Mouse (Mus musculus): ENCODE measurements around the gene Hmgb1.
A peak's percentile ranks its signal among the peaks of the same experiment; 100 is the strongest.
"Not testable (repeated sequence)": the region's sequence is repeated elsewhere in the genome, so short reads cannot be mapped to it uniquely, and the experiment has no call there.

The Hmgb1 gene

DNA sequence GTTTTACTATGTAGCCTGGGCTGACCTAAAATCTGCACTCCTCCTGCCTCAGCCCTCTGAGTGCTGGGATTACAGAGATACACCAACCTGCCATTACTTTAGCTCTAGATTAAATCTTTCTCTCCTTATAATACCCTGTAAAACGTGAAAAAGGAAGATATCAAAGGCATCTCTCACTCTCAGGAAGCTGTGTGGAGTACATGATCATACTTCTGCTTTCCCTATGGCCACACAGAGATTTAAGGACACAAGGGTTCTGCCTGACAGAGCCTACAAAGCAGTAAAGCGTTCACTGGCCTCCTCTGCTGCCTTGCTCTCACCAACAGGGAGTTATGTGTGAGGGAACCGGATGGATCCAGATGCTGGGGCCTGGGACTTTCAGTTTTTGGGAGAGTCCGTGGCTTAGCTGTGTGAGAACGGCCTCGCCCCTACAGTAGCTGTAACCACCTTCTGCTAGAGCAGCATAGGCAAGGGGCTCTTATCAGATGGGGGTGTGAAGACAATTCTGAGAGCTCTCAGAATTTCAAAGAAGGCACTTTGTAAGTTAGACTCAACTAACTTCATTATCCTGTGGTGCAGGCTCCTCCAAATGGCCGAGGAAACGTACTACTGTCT lies 36.8 kb downstream of the Hmgb1 start:
- DNase-seq (ENCODE audit: low spot score): no peak

DNA sequence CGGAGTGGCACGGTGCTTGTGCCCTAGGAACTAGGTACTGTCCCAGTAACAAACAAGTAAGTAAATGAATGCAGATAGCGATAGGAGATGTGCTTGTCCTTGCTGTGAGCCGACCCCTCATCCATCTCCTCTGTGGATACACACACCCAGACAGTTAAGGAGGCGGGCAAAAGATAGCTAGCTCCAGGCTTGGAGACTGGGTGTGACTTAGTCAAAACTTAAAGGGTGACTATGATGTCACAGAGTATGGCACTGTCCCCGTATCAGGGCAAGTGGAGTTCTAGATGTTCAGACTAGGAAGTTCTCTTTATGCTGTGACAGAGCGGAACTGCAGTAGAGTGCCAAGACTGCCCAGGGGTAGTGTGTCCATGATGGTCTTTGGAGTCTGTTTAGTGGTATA lies 37.6 kb downstream of the Hmgb1 start:
- no peak for DNase-seq (ENCODE audit: low spot score)

DNA sequence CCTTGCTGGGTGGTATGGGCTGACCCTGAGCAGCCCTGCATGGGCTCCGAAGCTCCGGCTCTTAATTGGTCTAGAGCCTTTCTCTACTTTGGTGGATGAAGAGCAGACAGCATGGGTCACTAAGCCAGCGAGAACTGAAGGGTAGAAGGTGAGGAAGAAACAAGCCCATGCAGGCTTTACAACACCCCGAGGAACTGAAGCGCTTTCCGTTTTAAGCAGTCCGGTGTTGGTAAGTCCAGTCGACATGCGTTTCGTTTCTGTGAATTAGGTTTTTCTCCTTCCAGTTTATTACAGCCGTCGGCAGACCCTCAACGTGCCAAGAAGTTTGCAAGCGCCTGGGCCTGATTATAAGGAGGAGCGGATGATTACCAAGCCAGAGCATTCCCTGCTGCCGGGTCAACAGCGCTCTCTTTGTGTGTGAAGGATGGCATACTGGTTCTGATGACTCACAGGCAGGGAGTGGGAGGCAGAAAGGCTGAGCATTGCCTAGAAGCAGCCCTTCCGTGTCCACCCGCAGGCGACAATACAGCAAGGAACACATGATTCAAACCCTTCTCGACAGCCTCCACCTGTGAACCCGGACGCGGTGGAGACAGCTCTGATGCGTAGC lies 40.4 kb downstream of the Hmgb1 start:
- DNase-seq (ENCODE audit: low spot score): no peak

DNA sequence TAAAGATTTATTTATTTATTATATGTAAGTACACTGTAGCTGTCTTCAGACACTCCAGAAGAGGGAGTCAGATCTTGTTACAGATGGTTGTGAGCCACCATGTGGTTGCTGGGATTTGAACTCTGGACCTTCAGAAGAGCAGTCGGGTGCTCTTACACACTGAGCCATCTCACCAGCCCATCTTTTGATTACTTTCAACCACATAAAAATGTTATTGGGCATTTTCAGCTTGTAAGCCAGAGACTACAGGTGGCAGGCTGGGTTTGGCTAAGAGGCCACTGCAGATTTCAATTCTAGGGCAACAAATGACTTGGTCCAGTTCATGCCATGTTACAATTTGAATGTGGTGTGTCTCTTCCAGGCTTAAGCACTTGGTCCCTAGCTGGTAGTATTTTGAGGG lies 43.1 kb downstream of the Hmgb1 start:
- not testable (repeated sequence) for DNase-seq (ENCODE audit: low spot score)

DNA sequence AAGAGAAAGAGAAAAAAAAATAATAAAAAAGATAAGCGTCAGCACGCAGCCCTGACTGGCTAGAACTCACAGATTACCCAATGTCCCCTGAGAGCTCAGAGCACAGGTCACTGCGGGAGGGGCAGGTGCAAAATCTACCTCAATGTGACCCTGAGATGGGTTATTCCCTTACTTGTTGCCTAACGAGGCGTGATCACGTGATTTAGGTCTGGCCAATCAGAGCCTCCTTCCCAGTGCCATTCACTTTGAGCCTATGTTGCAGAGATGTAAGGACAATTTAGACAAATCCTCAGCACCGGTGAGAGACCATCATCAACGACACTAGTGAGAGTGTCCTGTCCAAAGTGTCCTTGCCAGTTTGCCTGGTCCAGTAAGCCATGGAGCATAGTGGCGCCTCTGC lies 44.0 kb downstream of the Hmgb1 start:
- no peak for DNase-seq (ENCODE audit: low spot score)

DNA sequence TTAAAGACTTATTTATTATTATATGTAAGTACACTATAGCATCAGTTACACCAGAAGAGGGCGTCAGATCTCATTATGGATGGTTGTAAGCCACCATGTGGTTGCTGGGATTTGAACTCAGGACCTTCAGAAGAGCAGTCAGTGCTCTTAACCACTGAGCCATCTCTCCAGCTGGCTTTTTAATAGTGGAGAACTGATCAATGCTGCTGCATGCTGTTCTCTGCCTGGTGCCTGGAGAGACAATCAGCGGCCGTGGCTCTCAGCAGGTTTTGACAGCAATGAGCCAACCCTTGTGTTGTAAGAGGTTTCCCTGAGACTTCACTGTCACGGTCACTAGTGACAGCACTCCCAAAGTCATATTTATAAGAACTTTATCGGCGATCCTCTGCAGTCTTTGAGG lies 46.2 kb downstream of the Hmgb1 start:
- DNase-seq (ENCODE audit: low spot score): not testable (repeated sequence)

DNA sequence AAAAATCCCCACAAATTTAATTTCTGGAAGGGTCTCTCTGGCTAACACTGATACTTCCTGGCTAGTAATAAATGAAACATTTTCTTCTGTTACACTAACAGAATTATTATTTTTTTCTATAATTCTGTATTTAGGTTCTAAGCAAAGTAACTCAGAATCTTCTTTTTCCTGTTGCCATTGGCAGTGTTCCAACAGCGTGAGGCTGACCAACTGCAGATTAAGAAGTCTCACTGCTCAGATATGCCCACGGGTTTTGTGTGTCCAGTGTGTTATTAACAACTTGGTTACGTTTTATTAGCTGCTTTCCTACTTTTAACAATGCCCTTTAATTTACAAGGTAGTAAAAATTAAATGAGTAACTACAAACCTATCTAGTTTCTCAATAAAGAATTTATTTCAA lies 46.8 kb downstream of the Hmgb1 start:
- DNase-seq (ENCODE audit: low spot score): peak; percentile 48

DNA sequence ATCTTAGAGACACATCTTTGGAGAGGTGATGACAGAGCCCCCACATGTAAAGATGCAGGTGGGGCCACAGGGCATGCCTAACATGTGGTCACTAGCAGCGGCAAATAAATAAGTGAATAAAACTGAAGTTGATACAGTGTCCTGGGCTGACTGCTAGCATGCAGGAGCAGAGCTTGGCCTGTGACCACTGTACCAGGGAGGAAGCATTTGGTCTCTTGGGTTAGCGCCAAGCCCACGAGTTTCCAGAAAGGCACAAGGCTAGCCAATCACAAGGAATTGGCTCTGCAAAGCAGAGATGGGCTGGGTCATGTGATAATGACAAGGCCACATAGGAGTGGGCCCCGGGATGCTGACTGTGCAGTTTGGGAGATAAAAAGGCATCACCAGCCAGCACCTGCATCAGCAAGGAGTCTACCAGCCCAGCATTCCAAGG lies 47.3 kb downstream of the Hmgb1 start:
- DNase-seq (ENCODE audit: low spot score): peak; percentile 85

DNA sequence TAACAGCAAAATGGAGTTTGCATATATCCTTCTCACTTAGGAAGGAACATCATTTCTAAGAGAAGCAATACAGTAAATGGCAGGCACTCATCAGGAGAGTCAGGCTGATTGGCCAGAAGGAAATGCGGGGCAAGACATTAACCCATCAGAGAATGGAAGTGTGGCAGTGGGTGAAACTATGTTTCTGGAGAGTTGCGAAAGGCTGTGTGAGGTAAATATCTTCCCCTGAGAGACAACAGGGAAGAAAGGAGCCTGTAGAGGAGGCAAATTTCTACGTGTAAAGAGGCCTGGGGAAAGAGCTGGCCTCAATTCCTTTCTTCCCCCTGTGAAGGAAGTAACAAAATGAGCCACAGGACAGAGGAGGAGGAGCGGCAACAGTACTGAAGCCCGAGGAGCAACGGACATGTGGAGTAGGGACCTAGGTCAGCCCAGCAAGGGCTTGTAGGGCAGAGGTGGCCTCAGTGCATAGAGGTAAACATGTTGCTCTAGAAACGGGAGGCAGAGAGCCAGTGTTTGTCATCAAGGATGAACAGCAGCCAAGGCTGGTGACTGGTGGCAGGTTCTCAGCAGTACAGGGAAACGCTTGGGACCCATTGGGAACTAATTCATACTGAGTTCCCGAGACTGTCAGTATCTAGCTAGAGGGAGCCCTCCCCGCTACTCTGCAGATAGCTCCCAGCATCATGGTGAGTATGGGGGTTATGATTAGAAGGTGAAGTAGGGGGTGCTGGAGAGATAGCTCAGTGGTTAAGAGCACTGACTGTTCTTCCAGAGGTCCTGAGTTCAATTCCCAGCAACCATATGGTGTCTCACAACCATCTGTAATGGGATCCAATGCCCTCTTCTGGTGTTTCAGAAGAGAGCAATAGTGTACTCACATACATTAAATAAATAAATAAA lies 48.6 kb downstream of the Hmgb1 start:
- DNase-seq (ENCODE audit: low spot score): no peak

DNA sequence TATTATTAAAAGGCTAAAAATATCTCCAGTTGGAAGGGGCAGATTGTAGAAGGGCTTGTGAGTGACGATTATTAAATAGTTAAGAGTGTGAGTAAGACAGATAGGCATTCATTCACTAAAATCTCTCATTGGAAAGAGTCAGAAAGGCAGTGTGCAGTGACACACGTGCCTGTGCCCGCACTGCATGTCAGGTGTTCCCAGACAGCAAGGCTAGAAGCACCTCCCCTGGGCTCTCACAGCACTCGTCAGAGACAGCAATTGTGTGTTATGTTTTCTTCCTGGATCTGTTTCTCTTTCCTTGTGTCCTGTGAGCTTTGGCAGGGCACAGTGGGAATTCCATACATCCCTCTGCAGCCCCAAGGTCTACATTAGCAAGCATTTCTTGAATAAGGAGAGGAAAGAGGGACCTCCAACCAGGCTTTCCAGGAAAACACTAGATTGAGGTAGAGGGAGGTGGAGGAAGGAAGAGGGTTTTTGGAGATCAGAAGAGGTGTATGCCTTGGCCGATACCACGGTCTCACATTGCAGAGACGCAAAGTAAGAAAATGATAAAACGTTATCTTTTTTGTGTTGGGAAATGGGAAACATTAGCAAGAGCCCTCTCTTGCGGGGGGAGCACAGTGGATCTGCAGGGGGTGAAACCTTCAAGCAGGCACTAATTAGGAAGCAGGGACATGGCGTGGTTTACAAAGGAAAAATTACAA lies 49.4 kb downstream of the Hmgb1 start:
- no peak for DNase-seq (ENCODE audit: low spot score)

DNA sequence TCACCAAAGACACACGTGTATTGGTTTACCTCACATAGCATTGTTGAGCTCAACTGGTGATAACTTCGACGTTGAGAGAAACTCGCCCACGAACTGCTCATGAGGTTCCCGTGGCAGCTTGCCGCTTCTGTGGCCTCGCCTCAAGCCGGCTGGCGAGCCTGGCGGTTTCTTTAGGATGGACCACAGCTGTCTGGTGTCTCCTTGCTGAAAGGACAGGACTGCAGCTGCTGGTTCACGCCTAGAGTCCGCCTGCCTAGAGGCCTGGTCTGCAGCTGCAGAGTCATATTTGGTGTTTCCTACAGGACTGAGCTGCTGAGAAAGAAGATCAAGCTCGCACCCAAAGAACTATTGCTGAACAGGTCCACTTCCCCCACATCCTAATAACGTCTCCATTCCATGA lies 55.8 kb downstream of the Hmgb1 start:
- DNase-seq (ENCODE audit: low spot score): no peak

DNA sequence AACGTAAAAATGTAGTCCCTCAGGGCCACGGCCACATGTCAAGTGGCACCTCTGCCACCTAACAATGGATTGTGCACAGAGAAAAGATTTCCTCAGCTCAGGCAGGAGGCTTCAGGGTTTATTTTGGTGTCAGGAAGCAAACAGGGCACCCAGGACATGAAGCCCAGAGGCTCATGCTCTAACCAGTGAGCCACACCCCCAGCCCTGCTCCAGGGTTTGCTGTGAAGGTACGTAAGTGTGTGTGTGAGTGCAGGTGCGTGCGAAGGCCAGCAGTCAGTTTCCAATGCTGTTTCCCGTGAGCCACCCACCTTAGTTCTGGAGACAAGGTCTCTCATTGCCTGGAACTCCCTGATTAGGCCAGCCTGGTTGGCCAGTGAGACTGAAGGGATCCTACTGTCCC lies 60.5 kb downstream of the Hmgb1 start:
- no peak for DNase-seq (ENCODE audit: low spot score)

DNA sequence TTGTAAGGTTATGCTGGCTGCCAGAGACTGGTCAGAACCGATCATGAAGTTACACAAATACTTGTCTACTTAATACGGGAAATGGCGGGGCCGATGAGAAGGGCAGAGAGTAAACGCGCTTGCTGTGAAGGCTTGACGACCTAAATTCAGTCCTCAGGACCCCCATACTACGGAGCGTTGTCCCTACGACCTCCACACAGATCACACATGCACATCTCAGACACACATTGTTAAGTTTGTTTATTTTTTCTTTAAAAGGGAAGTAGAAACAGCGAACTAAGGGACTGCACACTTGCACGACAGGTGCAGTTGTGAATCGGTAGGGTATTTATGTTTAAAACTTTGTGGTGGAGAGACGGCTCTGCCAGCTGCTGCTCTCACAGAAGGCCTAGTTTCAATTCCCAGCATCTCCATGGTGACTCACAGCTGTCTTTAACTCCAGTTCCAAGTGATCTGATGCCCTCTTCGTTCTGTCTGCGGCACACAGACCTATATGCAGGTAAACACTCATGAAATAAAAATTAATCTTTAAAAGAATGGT lies 64.9 kb downstream of the Hmgb1 start:
- no peak for DNase-seq (ENCODE audit: low spot score)

DNA sequence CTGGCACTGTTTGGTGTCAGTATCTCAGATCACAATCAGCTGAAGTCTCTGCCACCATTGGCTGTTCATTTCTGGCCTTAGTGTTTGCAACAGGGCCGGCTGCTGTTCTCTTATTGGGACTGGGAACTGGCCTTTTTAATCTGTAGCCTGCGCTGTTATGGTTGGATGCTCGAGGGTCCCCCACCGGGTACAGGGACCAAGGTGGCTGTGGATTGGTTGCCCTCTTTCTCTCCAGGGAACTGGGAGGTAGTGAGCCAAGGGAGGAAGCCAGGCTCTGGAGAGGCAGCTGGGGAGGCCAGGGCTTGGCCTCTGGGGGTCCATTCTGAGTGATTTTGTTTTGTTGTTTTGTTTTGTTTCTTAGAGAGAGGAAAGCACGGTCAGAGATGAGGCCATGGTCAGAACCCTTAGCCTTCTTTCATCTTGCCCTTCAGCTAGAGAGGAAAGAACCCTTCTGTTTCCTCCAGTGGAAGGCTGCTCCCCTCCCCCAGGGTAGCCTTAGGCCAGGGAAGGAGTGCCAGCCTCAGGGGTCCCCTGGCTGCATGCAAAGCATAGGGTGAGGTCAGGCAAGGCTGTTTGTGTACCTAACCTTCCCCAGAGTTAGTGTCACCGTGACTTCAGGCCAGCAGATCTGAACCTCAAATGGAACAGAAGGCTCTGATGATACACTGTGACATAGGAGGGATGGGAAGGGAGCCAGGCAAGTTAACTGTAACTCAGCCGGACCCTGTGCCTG lies 66.3 kb downstream of the Hmgb1 start:
- no peak for DNase-seq (ENCODE audit: low spot score)

DNA sequence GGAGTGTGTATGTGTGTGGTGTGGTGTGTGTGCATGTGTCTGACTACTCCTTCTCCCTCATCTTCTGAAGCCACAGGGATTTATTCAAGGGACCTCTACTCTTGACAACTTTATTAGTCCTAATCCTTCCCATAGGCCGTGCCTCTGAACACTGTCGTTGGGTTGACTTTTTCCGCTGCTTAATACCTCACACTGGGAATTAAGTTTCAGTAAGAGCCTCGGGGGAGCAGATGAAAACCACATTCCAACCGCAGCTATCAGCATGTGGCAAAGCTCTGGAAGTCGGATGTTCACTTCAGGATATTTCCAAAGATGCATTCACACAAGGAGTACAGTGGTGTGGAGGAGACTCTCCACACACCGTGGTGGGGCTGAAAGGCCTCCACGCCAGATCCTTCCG lies 69.7 kb downstream of the Hmgb1 start:
- DNase-seq (ENCODE audit: low spot score): no peak

DNA sequence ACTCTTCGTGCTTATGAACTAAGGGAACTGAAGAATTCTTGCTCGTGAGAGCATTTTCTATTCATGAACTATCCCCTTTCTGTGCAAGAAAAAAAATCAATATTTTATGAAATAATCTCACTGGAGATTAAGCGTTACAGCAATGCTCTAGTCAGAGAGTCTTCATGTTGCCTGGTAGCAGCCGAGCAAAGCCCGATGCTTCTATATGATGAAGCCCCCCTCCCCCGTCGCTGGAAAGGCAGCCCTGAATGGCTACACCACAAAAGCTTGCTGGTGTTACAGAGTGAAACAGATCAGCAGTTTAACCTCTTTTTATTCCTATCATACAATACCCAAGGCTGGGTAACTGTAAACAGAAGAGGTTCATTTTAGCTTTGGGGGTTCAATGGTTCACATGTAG lies 70.3 kb downstream of the Hmgb1 start:
- DNase-seq (ENCODE audit: low spot score): no peak

DNA sequence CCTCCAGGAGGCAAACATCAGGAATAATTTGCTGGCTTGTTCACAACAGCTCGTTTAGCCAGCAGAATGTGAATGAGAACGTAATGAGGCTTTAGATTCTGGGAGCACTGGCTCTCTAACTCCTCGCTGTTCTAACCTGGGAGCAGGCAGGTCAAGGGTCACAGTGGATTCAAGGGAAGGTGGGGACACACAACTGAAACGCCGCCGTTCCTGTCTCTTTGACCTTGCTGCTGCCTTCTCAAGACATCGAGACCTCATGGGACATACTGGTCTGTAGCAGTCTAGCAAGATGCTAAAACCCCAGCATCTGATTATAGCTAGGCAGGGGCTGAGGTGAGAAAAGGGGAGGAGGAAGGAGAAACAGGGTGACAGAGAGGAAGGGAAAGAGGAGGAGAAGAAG lies 70.8 kb downstream of the Hmgb1 start:
- DNase-seq (ENCODE audit: low spot score): no peak

DNA sequence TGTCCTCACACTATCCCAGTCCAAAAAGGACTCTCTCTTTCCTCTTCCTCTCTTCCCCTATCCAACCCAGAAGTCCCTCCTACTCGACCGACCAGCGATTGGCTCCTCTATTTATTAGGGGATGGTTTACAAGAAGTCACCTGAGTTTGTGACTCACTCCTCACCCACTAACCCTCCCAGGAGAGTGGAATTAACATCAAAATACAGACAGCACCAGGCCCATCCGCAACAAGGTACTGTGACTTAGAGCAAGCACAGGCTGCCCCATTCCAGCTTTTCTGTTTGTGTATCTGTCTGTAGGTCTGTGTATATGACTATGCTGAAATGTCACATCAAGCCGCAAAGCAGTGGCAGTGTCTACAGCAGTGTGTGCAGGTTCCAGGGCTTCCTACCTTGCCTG lies 71.7 kb downstream of the Hmgb1 start:
- no peak for DNase-seq (ENCODE audit: low spot score)

DNA sequence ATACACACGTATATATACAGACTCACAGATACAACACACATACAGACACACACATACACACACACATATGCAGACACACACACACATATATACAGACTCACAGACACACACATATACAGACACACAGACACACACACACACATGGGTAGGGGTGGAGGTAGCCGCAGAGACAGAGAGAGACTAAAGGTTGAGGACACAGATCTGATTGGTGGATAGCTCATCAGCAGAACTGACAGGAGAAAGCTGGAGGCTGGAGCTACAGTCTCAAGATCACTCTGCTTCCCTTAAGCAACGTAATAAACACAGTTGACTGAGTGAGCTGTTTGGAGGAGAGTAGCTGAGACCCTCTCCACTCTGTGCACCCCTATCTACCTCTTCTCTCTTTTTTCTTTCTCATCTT lies 75.1 kb downstream of the Hmgb1 start:
- DNase-seq (ENCODE audit: low spot score): no peak

DNA sequence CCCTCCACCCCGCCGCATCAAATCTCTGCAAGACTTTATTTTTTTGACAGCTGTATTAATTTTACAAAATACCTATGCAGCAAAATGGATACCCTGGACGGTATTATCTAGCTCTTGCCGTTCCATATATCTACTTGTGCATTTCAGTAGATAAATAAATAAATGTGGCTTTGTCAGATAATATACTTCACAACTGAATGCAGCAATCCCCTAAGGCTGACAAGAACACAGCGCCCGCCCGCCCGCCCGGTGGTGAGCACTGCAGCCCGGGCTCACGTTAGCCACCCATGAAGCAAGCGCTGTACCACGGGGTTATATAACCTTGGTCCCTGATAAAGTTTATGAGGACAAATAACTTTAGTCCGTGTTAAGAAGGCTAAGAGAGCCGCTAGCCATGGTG lies 76.1 kb downstream of the Hmgb1 start:
- DNase-seq (ENCODE audit: low spot score): no peak

DNA sequence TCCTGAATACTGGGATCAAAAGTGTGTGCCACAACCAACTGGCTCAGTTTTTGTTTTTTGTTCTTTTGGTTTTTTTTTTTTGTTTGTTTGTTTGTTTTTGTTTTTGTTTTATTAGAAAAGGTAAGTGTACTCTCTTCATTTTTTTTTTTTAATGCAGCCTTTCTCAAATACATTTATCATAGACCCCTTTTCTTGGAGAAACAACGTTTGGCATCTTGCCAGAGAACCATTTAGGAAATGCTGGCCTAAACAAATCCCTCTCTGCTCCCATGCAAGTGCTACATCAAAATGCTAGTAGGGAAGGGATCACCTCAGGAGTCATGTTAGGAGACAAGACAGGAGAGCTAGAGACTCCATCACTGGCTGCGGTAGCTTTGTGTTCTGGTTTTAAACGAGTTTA lies 76.7 kb downstream of the Hmgb1 start:
- no peak for DNase-seq (ENCODE audit: low spot score)
